Mouse (Mus musculus) A20 (cell line): ENCODE measurements around the gene Sh2d6.
"Not testable (repeated sequence)": the region's sequence is repeated elsewhere in the genome, so short reads cannot be mapped to it uniquely, and the experiment has no call there.

Experiments
- DNase-seq: peaks from one replicate; pipeline ENCODE4 v3.0.0-alpha.2; 2011; ENCODE audit warnings: low read depth, low spot score

The Sh2d6 gene

DNA sequence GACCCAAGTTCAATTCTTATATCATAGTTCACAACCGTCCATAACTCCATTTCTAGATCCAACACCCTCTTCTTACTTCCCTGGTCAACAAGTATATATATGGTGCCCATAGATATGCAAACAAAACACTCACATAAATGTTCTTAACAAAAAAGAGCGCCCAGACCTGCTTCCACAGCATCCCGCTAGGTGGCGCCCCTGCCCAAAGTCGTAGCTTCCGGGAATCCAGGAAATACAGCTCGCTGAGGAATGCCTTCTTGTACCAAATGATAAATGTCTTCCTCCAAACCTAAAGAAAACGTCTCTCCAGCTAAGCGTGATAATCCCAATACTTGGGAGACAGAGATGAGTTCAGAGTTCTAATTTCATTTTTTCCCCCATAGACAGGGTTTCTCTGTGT is 13.7 kb upstream of the Sh2d6 start:
- peak; percentile 74 for DNase-seq

DNA sequence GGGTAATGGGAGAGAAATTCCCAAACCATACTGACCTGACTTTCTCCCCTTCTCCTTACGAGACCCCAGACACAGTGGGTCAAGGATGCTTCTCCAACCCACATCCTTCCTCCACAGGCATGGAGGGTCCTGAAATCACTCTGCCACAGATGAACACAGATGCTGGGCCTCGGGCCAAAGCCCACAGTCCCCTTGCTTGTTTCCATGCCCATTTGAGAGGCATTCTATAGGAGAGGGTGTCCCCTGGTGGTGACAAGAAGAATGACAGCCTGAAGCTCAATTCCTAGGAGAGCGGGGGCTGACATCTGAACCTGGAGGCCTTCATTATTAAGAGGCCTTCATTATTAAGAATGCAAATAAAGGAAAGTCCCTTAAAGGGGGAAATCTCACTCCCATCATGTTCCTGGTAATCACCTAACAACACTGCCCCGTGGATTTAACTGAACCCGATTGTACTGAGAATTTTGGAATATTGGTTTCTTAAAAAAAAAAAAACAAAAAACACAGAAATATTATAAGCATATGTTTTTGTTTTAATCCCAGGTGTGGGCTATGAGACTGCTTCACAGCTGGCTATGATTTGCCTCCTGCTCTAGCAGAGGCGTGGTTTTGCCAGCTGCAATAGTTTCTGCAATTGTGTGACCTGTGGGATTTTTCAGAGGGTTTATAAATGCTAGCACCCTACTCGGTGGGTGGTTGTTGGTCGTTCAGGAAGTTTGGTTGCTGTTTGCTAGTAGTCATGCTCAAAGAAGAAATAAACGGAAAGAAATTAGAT is 12.7 kb upstream of the Sh2d6 start:
- peak; percentile 79 for DNase-seq

DNA sequence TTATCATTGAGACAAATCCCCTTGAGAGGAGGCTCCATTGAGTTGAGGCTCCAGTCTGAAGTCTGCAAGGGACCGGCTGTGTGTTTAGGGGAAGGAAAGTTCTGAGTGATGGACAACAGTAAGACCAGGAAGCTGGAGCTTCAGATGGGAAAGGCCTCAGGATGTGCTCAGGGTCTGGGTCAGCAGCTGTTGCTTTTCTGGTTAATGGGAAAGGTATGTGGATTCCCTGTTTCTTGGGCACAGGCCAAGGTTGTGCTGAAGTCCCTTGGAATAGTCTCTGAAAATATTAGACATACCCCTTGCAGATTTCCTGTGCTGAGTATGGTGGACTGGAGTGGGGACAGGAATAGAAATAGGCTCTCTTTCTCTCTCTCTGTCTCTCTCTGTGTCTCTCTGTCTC is 12.0 kb upstream of the Sh2d6 start:
- DNase-seq, result not testable (repeated sequence)

DNA sequence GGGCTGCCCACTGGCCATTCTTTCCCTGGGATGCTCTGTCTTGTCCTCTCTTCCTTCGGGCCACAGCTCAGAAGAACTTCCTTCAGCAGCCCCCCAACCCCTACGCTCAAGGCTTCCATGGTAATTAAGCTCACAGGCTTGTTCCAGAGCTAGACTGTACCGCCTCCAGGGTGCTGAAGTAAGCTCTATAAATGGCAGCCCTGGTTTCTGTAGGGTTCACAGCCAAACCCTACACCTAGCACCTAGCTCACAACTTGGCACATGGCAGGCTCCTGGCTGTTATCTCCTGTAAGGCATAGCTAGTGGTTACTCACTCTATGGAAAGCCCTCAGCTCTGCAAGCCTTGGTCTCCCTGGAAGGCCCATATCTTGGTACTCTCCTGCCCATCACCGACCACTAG is 11.1 kb upstream of the Sh2d6 start:
- no peak for DNase-seq

DNA sequence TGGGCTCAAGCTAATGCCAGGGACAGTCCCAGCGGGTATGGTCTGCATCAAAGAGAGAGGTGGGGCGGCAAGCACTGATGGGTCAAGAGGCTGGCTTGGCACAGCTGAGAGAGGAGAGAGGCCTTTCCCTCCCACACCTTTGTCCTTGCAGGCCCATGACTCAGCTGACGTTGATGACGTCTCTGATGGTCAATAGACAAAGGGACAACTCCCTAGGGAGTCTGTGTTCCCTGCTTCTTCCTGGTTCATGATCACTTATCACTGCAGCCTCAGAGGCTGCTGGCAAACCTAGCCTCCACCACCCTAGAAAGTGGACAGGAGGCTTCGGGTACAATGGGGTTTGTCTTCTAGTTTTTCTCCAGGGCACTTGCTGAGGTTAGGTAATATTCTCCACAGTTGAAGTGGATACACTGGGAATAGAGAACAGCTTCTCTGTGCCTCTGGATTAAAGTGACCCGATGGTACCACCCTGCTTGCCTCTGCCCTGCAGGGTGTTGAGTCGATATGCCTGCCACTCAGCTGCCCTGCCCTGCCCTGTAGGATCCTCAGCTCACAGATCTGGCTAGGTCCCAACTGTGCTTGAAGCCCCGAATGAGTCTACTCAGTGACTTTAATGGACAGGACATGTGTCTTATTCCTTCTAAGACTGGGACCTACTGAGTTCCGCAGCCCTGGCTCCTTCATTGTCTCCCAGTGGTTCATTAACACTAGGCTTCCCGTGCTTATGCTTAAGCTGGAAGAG is 7.1 kb upstream of the Sh2d6 start:
- DNase-seq, result no peak

DNA sequence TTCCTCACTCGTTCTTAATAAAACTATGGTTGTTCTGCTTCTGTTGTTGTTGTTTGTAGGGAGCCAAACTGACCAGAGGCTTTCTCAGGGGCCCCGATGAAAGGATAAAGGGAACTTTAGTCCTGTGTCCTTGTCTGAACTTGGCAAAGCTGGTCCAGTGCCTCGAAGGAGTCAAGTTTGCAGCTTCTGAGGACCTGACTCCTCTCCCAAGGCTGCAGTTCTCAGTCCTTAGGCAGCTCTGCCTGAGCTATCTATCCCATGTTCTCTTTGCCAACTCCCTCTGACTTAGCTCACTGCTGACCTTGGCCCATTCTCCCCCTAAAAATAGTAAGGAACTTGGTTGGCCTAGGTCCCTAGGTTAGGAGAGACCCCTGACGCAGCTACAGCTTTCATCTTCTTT is 5.6 kb upstream of the Sh2d6 start:
- DNase-seq, result no peak

DNA sequence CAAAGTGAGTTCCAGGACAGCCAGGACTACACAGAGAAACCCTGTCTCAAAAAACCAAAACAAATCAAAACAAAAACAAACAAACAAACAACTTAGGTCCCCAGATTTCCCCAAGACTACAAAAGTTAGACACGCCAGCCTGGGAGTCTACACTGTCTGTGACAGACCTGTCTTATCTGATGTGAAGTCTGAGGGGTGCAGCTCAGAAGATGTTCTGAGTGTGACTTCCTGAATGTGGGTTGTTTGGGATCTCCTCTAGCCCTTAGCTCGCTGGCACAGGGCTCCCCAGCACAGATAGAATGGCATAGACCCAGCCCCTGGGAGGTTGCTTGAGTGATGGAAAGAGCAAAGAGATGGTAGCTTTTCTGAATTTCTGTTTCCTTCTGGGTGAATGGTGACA is 2.7 kb upstream of the Sh2d6 start:
- no peak for DNase-seq

DNA sequence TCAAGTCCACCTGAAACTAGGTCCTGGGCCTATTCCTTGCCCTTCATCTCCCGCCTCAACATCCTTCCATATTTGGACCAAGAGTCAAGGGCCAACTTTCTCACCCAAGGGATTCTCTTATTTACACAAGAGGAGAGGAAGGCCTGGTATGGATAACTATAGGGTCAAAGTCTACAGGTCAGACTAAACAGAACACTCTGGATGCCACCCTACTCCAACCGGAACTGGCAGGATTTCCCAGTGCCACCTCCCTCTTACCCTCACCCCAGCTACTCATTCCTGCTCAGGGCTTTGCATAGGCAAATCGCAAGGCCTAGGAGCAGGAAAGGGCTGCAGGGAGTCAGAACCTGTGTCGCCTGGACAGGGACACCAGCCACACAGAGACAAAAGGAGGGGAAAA is 1.7 kb upstream of the Sh2d6 start:
- no peak for DNase-seq

DNA sequence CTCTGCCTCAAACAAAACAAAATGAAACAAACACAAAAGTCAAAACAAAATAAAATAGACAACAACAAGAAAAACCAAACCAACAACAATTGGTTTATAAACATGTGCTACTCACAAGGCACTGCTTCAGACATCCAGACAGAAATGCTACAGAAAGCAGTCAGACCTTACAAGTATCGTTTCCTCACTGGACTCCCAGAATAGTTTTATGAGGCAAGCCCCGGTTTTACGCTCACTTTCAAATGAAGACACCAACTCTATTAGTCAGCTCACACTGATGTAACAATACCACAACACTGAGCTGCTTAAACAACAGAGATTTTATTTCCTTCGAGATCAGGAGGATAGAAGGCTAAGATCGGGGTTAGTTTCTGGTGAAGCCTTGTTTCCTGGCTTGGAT is 781 bp upstream of the Sh2d6 start:
- peak; percentile 73 for DNase-seq

DNA sequence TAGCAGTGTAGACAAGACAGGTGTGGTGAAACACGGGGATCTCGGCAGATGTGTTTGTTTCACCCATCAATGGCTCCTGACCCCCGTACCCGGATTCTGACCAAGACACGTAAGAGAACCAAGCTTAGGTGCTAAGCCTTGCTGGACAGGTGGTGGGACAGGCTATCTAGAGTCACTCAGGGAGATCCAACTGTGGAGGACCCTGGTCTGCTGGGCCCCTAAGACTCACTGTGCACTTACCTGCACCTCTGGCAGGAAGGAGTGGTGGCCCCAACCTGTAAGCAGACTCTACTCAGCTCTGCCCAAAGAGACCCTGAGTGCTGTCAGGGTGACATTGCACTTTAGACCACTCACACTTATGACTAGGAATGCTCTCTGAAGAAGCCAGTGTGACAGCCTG is 603 bp downstream of the Sh2d6 start:
- DNase-seq, result no peak

DNA sequence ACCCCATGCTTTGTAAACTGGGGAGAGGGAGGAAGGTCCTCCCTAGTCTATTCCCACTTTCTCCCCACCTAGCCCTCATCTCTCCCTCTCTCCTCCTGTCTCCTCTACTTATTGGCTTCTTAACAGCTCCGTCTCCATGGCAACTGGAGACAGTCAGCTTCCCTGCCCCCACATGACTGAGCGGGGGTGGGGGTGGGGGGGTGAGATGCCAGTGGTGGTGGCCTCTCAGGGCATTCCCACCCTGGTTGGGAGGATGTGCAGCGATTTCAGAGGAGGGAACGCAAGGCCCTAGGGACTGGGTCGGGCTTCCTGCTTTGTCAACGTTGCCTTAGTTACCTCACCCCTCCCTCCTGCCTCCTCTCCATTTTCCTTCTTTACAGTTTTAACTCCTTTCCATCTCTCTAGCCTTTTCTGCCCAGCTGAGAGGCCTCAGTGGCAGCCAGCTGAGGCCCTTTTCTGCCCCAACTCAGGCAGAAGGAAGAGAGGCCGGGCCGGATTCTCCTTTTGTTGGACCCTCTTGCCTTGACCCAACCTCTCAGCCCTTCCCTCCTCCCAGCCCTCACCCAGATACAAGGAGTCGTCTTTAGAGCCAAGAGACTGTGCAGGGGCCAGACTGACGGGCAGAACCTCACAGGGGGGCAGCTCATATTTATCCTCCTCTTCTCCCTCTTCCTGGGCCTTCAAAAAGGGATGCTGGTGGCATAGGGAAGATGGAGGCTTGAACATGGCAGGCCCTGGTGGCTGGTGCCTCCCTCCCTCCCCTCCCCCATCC is 1.4 kb downstream of the Sh2d6 start:
- DNase-seq, result no peak

DNA sequence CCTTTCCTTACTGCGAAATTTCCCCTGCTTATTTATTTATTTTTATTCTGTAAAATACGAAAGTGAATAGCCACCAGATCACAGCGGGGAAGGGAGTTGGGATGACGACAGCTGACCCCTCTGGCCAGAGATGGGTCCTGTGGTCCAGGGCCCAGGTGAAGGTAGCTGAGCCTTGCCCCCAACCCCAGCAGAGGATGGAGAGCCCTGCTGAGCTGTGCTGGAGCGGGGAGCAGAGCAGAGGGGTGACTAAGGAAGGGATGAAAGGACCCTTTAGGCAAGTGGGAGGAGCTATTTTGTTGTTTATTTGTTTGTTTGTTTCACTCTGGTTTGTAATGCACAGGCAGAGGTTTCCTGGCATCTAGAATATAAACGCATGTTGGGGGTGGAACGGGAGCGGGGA is 2.2 kb downstream of the Sh2d6 start:
- DNase-seq, result no peak

DNA sequence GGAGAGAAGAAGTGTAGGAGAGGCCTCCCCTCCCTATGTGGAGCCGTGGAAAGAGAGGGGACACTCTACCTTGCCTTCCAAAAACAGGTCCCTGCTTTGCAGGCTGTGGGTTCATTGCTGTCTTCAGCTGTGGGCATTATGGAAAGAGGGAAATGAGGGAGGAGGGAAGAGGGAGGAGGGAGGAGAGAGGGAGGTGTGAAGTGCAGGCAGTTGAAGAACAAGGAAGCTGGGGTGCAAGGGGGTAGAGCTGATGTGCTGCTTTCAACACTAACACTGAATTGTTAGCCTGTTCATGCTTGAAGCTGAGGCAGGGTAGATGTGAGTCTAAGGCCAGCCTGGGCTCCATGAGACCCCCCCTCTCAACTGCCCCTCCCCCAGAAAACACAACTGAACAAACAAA is 2.7 kb downstream of the Sh2d6 start:
- DNase-seq, result no peak

DNA sequence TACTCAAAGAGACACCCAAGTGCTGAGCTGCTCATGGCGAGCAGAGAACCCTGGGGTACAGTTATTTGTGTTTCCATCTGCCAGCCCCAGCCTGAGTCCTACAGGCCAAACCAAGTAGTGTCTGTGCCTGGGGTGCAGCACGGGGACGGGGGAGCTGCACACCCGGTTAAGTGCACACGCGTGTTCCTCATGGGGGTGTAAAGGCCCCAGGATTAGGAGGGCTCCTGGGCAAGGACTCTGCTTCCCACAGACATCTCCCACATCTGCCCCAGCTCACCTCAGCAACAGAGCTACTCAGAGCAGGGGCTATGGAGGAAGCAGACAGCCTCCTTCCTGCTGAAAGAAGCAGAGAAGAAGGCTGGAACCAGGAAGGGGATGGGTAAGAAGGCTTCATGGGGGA is 5.9 kb downstream of the Sh2d6 start:
- DNase-seq, result no peak

DNA sequence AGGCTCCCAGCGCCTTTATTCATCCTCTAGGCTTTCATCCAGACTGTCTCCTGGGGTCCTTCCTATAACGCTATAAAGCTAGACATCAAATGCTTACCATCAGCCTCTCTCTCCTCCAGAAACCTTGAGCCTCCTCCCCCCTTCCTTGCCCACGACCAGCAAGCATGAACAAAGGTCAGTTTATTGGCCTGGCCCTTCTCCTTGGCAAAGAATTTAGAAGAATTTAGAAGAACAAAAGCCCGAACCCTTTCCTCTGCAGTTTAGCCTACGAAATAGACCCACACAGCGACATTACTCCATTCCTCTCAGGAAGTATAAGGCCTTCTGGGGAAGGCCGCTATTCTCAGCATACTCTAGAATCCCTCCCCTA is 8.5 kb downstream of the Sh2d6 start:
- DNase-seq, result no peak

DNA sequence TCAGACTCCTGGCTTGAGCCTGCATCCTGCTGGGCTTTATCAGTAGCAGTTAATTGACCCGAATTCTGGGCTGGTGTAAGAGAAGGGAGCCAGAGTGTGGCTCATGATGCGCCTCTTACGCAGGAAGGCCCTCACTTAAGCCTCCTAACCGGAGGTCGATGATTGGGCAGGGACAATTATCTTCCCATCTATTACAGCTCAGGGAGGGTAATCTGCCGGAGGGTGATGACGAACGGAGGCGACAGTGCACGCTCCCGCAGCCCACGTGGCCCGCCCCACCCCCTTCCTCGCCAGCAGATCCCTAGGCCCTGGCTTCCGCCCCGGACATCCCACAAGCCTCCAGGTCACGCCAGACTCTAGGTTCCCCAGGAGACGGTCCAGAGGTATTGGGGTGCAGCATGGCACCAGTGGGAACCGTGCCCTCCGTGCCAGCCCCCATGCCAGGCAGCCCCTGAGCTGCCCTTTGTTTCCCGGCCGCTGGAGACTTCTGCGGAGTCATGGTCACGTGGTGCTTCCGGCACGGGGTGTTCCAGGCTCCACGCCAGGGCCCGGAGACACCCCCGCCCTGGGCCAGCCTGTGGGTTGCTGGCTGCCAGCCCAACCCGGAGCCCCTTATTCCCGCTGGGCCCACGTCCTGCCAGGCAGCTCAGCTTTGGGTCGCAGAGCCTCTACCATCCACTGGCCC is 9.0 kb downstream of the Sh2d6 start:
- no peak for DNase-seq

DNA sequence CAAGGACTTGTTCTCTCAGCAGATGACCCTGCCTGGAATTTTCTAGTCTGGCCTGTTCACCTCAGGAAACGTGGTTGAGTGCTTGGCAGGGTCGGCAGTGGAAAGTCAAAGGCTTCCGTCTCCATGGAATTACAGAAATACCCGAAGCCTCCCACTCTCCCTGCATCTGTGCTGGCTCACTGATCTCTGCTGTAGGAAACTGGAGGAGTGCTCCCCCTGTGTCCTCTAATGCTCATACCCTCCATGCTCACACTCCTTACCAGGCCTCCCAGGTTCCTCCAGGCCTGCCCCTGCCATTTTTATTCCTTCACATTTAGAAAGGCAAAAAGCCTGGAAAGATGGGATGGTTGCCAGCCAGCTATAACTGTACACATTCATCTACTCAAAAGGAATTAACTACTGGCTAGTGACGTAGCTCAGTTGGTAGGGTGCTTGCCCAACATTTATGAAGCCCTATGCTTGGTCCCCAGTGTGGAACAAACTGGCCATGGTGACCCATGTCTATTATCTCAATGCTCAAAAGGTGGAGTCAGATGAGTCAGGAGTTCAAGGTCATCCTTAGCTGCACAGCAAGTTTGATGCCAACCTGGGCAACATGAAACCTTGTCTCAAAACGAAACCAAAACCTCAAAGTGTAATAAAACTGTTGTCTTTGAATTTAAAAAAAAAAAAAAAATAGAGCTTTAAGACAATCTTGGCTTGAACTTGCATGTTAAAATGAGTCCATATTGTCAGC is 10.7 kb downstream of the Sh2d6 start:
- DNase-seq, result peak; percentile 23

DNA sequence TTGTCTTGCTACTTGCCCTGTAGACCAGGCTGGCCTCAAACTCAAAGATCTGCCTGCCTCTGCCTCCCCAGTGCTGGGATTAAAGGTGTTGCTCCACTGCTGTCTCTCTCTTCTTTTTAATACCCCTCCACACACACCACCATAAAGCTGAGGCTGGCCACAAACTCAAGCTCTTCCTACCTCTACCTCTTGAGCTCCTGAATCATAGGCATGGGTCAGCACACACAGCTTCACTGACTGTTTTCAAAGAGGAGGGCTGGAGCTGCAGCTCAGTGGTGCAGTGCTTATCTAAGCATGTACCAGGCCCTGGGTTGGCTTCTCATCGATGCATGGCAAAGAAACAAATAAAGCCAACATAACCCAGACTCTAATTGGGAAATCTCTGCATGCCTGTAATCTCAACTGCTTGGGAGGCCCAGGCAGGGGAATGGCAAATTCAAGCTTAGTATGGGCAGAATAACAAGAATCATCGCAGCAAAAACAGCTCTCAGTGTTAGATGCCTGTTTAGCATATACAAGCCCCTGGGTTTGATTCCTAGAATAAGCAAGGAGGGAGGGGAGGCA is 11.6 kb downstream of the Sh2d6 start:
- no peak for DNase-seq

DNA sequence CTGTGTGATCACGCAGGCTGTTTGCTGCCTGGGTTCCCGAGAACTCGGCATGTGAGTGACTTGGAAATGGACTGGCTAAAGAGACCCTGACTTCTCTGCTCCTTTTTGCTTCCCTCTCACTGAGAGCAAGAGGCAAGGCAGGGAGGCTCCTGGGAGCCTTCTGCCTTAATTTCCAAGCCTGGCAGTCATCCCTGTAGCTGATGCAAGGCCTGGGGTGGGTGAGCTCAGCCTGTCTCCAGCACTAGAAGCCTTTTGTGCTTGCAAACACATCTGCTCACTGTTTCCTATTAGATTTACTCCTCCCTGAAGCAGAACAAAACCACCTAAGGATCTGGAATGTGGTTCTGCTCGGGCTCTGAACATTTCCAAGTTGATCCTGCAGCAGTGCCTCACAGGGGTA is 12.9 kb downstream of the Sh2d6 start:
- no peak for DNase-seq

DNA sequence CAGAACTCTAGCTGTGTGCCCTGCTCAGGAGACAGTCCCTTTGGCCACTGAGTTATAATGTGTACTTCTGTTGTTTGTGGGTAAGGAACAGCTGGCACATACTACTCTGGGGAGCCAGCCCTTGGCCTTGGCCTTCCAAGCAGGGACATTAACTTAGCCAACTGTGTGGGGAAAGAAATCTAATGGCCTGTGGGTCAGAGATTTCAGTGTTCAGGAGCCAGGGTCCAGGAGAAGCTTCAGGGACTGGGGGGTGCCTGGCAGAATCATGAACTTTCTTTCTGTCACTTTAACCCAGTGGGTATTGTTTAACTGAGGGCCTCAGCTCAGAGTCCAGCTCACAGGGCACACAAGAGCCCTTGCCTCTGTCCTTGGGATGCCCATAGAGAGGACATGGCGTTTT is 15.4 kb downstream of the Sh2d6 start:
- no peak for DNase-seq

DNA sequence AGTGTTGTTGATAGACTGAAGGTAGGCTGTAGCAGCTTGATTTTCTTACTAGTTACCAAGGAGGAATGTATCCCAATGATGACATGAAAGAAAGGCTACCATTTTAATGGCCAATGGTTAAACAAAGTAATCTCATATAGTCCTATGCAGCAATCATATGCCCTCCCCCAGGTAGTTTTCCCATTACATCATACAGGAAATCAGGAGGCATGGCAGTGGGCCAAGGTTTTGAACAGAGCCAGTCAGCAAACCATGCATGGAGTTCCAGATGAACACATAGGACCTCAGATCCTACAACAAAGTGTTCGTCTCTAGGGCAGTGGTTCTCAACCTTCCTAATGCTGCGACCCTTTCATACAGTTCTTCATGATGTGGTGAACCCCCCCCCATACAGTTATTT is 17.6 kb downstream of the Sh2d6 start:
- DNase-seq, result no peak
